Mouse (Mus musculus): ENCODE measurements around the gene Ddx39b. TPM values are rescaled to one million over a fixed set of nuclear protein-coding genes. Genes with fewer than 3 reads are reported as not detected.
"Not testable (repeated sequence)": the region's sequence is repeated elsewhere in the genome, so short reads cannot be mapped to it uniquely, and the experiment has no call there.

The Ddx39b gene
- total RNA-seq, 2 experiments from 2014 or later = 147 to 169 TPM

DNA sequence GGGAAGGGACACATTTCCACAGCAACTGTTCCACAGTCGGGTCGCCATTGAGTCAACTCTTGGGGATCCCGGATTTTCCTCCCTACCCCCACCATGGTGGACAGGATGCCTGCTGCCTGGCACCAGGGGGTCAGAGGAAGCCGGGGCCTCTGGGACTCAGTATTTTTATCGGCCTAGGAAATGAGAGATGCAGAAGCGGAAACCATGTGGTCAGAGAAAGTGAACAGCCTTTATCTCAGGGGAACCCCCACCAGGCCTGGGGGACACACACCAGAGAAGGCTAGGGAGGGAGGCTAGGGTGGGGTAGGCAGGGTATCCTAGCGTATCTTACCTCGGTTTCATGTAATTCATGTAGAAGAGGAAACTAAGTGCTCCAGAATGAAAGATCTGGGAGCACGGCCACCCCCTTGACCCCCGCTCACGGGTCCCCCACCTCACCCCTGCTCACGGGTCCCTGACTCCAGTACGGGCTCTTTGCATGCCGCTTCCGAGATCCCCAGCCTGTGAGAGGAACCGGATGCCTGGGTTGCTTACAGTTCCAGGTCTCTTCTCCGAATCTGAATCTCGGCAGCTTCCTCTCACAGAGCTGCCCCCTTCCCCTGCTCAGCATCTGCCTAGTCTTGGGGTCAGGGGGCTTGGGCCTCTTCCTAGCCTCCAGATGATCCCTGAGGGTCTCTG is 22.9 kb upstream of the Ddx39b start:
- DNase-seq = no peak

DNA sequence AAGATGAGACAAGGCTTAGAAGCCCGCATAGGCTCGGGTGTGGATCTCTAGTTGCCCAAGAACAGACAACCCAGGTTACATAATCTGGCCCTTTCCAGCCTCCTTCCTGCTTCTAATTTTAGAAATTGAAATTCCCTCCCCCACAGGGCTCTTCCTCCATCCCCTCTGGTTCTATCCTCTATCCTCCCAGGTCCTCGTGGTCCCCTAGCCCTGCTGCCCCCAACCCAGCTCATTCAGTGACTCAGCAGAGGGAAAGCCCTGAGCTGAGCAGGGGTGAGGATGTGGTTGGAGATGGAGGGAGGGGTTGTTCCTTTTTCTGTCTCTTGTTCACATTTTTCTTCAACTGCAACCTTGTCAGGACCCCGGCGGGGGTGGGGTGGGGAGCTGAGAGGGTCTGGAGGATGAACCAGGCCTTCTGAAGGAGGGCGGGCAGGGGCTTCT is 21.9 kb upstream of the Ddx39b start:
- DNase-seq = no peak

DNA sequence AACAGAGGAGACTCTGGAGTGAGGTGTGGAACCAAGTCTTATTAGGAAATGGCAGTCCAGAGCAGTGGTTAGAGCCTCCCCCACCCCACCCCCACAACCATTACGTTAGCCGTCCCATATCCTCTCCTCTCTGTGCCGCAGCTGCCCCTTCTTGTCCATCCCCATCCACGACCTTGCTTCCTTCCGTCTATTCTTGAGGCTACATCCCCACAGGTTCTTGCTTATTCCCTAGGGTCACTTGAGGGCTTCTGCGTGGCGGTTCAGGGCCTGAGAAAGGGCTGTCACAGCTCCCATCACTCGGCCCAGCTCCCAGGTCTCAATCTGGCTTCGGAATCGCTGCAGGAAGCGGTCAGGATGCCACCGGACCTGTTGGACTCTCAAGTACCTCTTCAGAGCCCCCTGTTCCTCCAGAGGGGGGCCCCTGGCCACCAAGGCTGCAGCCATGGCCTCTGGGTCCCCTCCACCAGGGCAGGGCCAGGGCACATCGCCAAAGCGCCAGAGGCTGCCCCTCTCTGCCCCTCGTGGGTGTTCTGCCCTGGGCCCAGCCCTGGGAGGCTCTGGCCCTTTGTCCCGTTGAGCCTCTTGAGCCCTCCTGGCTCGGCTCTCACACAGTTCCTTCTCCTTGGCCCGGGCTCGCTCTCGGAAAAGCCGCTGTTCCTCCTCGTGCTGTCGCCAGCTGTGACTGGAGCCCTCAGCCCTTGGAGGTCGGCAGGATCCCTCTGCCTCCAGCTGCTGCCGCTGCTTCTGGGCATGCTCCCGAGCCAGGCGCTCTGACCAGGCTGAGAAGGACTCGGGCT is 21.2 kb upstream of the Ddx39b start, which contains the start of gene Gm16181:
Gene Gm16181 (plus strand): TSS at position 679 of the 797 bp plus-strand sequence.
- DNase-seq = peak; percentile 53

DNA sequence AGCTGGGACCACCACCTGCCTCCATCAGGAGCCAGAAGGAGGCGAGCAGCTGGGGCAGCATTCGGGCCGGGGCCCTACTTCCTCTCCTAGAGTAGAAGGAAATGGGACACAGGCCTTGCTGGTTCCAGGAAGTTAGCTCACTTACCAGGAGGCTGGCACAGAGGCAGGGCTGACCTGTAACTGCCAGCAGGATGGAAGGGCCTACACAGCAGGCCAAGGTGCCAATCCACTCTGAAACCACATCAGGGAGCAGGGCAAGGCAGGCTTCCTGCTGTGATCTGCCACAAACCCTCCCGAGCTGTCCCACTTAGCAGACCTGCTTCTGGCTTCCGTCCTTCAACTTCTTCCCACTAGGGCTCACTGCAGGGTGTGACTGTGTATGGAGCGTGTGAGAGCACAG is 19.2 kb upstream of the Ddx39b start:
- DNase-seq = no peak

DNA sequence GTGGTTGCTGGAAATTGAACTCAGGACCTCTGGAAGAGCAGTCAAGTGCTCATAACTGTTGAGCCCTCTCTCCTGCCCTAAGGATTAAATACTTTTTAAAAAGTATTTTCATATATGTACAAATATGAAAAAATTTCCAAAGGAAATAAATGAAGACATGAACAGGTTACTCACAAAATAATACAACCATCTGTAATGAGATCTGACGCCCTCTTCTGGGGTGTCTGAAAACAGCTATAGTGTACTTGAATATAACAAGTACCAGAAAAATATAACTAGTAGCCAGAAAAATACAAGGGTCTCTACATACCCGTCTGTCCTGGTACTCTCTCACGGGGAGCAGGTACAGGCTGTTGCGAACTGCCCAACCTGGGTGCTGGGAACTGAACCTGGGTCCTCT is 16.9 kb upstream of the Ddx39b start:
- no peak for DNase-seq

DNA sequence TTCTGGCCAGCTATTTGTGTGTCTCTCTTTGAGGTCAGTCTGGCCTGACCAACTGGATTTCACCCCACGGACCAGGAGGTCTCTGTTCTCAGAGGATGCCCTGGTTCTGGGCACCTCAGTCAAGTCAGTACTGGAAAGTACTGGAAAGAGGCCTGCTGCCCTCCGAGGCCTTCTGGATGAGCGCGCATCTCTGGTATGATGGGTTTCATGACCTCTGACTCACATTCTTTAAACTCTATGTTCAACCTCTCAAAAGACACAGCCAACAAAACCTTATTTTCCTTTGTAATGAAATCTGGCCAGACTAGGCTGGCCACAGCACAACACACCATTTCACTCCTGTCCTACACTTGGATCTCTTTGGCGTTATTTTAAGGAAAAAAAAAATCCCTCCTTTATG is 16.1 kb upstream of the Ddx39b start:
- DNase-seq = no peak

DNA sequence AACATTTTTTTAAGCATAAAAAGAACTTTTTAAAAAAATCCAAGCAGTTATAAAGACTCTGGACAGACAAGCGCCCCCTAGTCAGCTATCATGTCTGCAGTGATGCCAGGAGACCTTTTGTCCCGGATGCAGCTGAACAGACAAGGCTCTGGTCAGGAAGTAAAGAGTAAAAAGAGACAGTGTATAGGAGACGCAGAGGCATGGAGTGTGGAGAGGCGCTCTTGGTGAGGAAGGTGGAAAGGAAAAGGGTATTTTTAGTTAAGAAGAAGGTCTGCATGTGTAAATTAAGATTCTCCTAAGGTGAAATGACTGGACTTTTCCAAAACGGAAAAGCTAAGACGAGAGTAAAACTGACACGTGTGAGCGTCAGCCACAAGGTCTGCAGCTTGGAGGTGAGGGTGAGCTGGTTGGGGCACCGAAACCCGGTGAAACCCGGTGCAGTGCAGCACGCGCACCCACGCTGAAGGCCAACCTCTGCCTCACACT is 14.9 kb upstream of the Ddx39b start:
- no peak for DNase-seq

DNA sequence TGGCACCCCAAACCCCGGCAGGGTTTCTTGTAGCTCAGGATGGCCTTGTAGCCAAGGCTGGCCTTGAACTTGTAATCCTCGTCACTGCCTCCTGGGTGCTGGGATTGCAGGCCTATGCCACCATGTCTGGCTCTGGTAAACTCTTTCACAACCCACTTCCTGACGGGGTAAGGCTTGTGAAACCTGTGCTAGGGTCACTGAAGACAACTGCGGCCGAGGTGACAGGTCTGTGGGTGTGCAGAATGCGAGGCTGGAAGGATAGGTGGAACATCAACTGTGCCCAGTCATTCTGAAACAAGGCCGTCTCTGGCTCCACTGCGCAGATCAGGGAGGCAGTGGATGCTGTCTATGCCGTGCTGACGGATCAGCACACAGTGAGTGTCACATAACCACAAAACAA is 10.5 kb upstream of the Ddx39b start:
- DNase-seq = no peak

DNA sequence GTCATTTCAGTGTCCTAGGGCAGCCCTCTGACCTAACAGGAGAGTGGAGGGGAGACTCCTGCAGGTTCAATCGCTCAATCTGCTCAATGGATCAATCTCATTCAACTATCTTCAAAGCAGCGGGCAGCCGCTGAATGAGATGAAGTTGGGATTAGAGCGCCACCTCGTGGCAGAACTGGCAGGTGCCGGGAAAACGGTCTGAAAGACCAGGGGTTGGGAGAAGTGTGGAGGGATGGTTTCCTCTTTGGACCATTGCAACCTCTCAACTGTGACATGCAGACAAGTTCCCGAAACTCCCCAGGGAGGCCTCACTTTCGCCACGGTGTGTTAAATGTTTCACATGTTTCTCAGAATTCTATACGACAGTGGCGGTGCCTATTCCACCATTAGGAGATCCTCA is 9.5 kb upstream of the Ddx39b start:
- DNase-seq = peak; percentile 92

DNA sequence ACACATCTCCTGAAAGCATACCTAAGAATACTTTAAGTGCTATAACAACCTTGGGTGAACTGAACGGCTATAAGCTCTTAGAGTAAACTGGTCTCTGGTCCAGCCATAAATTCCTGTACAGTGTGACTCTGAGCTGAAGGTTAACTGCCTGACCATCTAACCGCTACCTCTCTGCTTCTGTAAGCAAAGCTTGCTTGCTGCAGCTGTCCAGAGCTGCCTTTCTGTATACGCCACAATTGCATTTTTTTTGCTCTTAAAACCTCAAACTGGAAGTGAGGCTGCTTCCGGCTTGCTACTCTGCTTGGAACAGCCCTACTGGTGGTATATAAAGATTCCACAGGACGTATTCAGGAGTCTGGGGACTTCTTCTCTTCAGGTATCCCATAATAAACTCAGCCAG is 8.9 kb upstream of the Ddx39b start:
- DNase-seq = no peak

DNA sequence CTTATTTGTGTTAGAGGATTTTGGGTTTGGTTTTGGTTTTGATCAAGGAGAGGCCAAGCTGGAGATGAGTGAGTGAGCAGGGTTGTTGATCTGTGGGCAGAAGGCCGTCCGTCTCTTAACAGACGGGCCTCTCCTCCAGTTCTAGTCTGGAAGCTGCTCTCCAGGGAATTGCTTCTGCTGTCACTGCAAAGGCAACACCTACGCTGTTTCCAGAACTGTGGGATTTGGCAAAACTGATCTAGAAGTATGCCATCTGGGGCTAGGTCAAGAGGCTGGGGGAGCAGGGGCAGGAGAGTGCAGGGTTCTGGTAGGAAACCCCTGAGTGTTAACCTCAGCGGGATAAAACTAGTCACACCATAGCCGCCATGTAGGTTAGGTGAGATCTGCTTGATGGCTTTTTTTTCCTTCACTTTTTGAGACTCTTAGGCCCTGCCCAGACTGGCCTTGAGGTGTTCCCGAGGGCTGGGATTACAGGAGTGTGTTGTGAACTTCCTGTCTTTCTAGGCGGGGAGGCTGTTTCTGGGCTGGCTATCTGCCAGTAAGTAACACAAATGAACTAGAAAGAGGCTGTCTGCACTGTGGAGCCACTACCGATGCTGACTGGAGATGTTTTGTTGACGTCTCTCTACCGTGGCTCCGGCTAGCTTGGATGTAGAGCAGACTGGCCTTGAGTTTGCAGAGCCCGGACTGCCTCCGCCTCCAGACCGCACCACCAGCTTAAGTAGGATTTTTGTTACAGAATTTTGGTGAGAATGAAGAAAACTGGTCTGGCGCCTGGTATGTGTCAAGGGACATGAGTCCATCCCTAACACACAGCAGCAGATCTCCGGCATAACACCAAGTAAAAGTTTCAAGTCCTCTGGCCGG is 8.2 kb upstream of the Ddx39b start, which contains the start of gene Atp6v1g2:
Gene Atp6v1g2 (plus strand): TSS at position 547 of the 867 bp plus-strand sequence.
- DNase-seq = no peak

DNA sequence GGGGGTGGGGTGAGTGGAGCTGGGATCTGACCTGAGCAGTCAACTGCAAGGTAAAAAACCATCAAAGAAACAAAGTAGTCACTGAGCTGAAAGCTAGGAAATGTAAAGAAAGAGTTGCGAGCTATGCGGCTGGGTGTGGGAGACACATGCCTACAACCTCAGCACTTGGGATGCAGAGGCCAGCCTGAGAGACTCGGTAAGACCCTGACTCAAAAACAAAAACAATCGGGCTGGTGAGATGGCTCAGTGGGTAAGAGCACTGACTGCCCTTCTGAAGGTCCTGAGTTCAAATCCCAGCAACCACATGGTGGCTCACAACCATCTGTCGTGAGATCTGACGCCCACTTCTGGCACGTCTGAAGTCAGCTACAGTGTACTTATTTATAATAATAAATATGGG is 7.5 kb upstream of the Ddx39b start:
- not testable (repeated sequence) for DNase-seq

DNA sequence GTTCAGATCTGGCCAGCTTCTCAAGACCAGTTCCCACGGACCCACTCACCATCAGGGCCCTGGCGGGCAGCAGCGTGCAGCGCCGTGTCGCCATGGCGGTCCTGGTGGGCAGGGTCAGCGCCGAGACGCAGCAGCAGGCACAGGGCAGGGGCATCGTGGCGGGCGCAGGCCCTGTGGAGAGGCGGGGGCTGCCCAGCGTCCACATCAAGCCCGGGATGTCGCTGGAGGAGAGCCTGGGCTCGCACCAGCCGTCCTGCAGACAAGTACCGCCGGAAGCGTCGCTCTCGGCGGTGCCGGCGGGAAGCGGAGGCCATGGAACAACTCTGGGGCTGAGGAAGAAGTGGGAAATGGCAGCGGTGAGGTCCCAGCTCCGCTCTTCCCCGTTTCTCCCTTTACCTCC is 6.6 kb upstream of the Ddx39b start:
- DNase-seq = no peak

DNA sequence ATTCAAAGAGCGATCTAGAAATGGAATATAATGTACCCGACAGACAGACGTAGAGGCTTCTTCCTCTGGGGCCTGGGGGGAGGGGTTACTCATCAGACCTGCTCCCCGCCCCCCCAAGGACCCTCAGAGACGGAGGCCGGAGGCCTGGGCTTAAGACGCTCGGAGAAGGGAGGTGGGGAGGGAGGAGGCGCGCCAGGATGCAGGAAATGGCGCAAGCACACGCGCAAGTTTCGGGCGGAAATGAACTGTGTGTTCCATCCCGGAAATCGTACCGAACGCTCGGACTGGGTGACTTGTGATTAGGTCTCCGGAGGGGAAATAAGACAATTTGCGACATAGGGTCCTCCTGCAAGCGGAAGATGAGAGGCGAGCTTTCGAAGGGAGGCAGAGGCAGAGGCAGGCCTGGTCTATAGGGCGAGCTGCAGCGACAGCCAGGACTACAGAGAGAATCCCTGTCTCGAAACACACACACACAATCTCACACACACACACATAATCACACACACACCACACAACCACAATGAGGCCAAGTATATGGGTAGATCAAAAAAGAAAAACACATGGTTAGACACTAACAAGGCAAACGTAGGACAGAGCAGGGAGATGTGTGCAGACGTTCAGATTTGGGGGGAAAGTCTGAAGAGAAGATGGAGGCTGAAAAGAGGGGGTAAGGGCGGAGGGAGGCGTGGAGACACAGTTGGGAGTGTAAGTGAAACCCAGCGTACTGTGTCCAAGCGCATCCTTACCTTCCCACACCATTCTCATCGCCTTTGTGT is 5.7 kb upstream of the Ddx39b start, which contains the start of gene Nfkbil1:
Gene Nfkbil1 (minus strand): TSS at position 179 of the 776 bp plus-strand sequence.
- DNase-seq = peak; percentile 80

DNA sequence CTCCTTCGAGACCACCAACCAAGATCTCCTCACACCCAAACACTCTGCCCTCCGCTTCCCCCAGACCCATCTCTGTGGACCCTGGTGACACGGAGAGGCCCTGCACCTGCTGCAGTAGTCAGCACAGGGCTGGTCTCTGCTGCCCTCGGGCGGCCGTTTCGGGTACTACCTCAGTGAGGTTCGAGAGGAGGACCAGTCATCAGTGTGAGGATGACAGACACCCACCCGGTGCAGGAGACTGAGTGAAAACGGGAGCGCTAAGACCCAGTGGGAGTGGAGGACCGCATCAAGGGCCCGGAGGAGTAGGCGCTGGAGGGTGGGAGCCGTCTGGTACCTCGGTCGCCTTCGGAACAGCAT is 5.2 kb upstream of the Ddx39b start:
- DNase-seq = peak; percentile 99

DNA sequence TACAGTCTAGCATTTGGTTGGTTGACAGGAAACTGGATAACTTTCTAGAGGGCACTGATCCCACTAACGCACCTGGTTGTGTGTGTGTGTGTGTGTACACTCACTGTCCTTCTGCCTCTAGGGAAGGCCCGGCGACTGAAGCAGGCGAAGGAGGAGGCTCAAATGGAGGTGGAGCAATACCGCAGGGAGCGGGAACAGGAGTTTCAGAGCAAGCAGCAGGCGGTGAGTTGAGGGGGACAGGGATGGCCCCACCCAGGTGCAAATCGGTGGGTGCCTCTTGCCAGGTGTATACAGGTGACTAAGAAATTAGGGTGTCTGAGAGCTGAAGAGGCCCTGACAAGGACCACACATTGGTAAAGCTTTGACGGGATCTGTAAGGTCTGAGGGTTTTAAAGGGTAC is 4.5 kb upstream of the Ddx39b start:
- no peak for DNase-seq

DNA sequence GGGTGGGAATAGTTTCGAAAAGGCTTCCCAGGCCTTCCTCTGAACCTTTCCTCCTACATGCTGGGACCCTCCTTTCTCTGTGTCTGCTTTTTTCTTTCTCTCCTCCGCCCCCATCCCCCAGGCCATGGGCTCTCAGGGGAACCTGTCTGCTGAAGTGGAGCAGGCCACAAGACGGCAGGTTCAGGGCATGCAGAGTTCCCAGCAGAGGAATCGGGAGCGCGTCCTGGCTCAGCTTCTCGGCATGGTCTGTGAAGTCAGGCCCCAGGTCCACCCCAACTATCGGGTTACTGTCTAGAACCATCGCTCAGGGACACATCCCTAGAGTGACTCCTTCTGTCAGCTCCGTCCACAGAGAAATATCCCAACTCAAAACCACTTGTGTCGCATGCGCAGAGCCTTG is 4.0 kb upstream of the Ddx39b start:
- DNase-seq = no peak

DNA sequence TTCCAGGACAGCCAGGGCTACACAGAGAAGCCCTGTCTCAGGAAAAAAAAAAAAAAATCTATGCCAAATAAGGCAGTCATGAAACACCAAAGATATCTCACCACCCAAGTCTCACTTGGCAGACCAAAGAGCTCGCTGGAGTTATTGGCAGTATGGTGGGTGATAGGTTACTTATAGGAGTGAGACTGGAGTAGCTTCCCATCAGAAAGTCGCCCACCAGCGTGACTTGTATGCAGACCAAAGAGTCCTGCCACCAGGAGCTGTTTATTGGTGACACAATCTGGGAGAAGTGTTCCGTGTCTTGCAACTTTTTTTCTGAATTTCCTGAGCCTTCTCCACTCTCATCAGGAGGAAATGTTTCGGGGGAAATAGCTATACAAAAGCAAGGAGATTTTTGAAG is 1.8 kb upstream of the Ddx39b start:
- DNase-seq = no peak

DNA sequence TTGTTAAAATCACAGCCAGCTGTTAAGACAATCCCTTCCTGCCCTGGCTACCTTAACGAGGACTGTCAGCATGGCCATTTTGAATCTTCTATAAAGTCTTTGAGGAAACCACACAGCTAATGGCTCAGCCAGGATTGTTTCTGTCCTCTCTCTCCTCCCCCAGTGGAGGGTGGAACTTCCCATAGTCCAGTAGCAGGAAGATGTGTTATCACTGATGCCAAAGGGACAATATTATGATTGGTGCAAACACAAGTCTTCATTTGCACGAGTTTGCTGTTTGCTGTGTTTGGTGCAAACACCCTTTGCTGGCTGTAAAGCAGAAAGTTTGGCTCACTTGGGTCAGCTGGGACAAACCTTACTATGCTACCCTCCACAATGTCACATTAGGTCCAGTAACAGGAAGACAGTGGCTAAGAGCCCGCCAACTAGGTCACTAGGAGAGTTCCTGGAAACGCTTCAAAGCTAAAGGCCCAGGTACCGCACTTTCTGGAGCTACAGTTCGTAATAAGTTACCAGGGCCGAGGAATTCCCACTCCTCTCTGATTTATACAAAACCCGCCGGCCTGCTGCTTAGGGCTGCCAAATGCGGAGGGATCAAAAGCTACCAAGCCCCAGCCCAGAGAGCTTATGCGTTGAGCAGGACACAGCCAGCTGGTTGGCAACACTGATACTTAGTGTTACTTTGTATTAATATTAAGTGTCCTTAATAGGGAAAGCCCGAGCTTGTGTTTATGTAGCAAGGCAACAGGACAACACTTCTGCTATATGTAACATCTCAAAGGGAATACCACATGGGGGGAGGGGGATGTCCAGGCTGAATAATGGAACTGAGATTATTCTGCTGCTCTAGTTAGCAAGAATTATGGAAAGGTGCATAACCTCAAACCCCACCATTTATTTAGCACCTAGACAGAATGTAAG is 902 bp upstream of the Ddx39b start:
- DNase-seq = no peak

Measured in gastrocnemius, postnatal 10 days (tissue).